Mouse (Mus musculus): ENCODE measurements around the gene Mns1.
A peak's percentile ranks its signal among the peaks of the same experiment; 100 is the strongest.

The Mns1 gene

DNA sequence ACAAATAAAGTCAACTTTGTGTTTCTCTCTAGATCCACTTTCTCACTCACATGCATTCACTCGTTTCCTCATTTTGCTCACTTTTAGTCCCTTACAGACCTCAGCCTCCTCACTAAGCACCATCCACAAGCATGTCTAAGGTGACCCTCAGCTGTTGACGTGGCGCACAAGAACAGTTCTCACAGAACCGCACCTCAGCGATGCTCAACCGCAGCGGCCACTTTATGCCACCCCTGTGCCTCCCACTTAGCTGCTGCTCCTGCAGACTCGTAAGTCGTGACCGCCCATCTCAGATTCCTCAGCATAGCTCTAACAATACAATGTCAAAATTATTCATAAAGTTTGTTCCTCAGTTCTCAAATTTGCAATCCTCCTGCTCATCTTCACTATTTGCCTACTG is 30.8 kb downstream of the Mns1 start:
- DNase-seq (ENCODE audit: low spot score in 2 of 2), result no peak

DNA sequence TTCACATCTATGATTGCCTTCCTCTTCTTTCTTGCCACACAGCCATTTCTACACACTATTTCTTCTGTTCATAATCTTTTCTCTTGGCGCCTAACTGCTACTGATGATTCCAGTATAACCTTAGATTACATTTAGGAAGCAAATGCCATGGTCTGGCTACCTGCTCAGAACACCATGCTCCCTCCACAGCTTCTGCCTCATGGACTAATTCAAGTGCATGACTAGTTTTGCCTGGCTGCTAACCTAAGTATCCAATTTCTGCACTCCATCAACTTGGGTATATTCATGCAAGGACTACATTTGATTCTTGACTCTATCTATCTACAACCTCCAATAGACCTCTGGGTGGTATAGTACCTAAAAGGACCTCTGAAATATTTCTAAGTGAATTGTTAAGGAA is 32.0 kb downstream of the Mns1 start:
- no peak for DNase-seq (ENCODE audit: low spot score in 2 of 2)

GRCm38 (mm10) chr9:72475511-72475910 is 37.7 kb downstream of the Mns1 start:
- DNase-seq (ENCODE audit: low spot score in 2 of 2), result no peak

DNA sequence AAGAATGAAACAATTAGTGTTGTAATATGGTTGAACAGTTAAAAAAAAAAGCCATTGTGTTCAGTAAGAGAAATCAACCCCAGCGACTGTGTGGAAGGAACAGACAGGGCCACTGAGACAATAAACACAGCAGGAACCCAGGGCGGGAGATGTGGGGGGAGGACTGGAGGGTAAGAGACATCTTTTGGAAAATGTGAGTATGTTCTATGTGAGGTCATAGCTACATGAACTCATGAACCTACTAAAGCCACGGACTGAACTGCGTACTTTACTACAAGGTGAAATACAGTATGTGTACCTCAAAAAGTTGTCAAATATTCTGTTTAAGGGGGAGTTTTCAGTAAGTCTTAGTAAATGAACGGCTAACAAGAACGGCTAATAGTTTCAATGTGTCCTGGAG is 39.5 kb downstream of the Mns1 start:
- no peak for DNase-seq (ENCODE audit: low spot score in 2 of 2)

- DNase-seq (ENCODE audit: low spot score in 2 of 2), result no peak
Measured at GRCm38 (mm10) chr9:72479276-72479675, 41.5 kb downstream of the Mns1 start.

GRCm38 (mm10) chr9:72488523-72488922 is 50.7 kb downstream of the Mns1 start:
- DNase-seq (ENCODE audit: low spot score in 2 of 2), result no peak

- no peak for DNase-seq (ENCODE audit: low spot score in 2 of 2)
Measured at GRCm38 (mm10) chr9:72489131-72489530, 51.3 kb downstream of the Mns1 start.

DNA sequence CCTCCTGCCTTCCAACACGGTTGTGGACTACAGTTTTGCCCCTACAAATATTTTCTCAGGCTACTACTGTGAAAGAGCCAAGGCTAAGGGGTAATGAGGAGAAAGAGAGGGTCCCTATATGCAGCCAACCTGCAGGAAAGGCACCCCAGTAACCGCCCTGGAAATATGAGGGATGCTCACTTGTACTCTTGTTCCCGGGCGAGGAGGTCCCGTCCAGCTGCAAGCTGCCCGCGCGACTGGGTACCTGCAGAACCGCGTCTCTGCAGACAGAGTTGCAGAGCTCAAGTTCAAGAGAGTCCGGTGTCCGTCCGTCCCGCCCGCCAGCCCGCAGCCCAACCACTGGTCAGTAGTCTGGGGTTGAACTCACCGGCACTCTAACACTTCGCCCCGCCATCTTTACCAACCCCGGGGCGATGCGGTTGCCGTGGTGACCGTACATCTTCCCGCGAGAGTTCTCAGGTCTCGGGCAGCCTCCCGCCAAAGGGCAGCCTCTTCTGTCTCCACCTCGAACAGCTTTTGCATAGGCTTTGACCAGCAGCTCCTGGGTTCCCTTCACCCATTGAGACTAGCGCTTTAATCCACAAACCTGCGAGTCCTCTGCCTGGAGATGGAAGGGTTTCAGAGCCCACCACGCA is 53.9 kb downstream of the Mns1 start:
- DNase-seq (ENCODE audit: low spot score in 2 of 2), result peak; percentile 90

DNA sequence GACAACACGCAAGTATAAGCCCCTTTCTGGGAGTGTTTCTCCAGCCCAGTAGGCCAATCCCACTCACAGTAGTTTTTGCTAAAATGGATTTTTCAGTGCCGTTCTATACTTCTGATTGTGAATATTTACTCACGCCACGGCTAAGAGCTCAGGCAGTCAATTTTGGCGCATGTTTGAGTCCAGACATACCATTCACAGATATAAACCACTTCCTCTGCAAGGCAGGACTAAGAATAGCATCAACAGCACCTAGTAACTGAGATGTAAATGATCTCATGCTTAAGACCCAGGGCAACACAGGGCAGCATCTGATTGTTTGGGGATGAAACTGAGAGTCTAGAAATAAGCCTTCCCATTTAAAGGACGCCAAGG is 54.4 kb downstream of the Mns1 start, which contains the start of gene Tex9:
Tex9 (minus strand) TSS at position 19 of the 372 bp plus-strand sequence.
- peak in 1 of 2 experiments; percentile 3 for DNase-seq (ENCODE audit: low spot score in 2 of 2)

- DNase-seq (ENCODE audit: low spot score in 2 of 2), result no peak
Measured at GRCm38 (mm10) chr9:72493465-72493864, 55.7 kb downstream of the Mns1 start.

- no peak for DNase-seq (ENCODE audit: low spot score in 2 of 2)
Measured at GRCm38 (mm10) chr9:72493984-72494685, 56.3 kb downstream of the Mns1 start.

GRCm38 (mm10) chr9:72496691-72497090 is 58.9 kb downstream of the Mns1 start:
- DNase-seq (ENCODE audit: low spot score in 2 of 2), result no peak

DNA sequence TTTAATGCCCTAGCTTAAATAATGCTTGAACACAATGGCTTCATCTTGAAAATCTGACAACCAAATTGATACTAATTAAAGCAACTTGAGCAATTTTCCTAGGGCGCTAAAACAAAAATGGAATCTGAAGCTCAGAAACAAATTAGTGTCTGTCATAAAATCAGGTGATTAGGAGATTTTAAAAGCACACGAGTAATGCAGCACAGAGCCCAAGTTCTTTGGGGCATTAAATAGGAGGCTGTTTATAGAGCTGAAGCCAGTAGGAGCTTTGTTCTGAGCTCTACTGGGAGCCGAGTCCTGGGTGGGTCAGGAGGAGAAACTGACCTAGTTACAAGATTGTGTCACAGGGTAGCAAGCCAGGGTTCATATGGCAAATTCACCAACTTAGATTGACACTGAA is 59.4 kb downstream of the Mns1 start:
- no peak for DNase-seq (ENCODE audit: low spot score in 2 of 2)

Data from heart, adult 9 months (tissue).